Mouse (Mus musculus) heart, adult 2 months (tissue): ENCODE measurements at regions not wholly inside any gene's neighbourhood (a gene's known extent, or its start where the extent isn't known, plus 50 kb on each side); places are given as distances from the start of the nearest gene placed in this dataset.

Experiments used
- CTCF ChIP-seq: fragments of 200-600 bp; IDR thresholded peaks from 2 replicates; pipeline ENCODE4 v1.8.1; 2022; ENCODE audit warnings: antibody characterized with exemption, mild to moderate bottlenecking, moderate library complexity
- EP300 ChIP-seq: fragments of 200-500 bp; IDR thresholded peaks from 2 replicates; pipeline ENCODE4 v1.6.1; 2011; ENCODE audit warnings: low read depth, low read length, control low read depth; ENCODE audit not compliant: insufficient read depth

GRCm38 (mm10) chr1:73365842-73366241 is 350.1 kb upstream of the Tnp1 start:
- no peak for TF ChIP-seq CTCF
- TF ChIP-seq EP300, result no peak
